Mouse (Mus musculus) heart, adult 2 months (tissue): ENCODE results near the gene Dyrk3. TPM values are rescaled to one million over a fixed set of nuclear protein-coding genes. Genes with fewer than 3 reads are reported as not detected.

Experiments
- DNase-seq, 2 experiments: peaks; one replicate each; pipeline ENCODE4 v3.0.0; 2021
- H3K27ac ChIP-seq: fragments of 200-600 bp; 2 replicates; pipeline ENCODE4 v1.8.1; 2022
- H3K27me3 ChIP-seq: fragments of 200-500 bp; 2 replicates; pipeline ENCODE4 v1.6.1; 2012; ENCODE audit warnings: mild to moderate bottlenecking, low read length, inconsistent platforms, mixed read lengths; ENCODE audit not compliant: control insufficient read depth, insufficient read depth
- H3K36me3 ChIP-seq: fragments of 200-500 bp; 2 replicates; pipeline ENCODE4 v1.6.1; 2012; ENCODE audit warnings: low read length, inconsistent platforms; ENCODE audit not compliant: control insufficient read depth, insufficient read depth
- H3K4me1 ChIP-seq: fragments of 200-500 bp; 2 replicates; pipeline ENCODE4 v1.6.1; 2011; ENCODE audit warnings: low read length; ENCODE audit not compliant: control insufficient read depth, insufficient read depth
- H3K4me3 ChIP-seq: fragments of 200-600 bp; 2 replicates; pipeline ENCODE4 v1.8.1; 2022
- H3K79me2 ChIP-seq: fragments of 200-500 bp; replicated peaks from 2 replicates; pipeline ENCODE4 v1.6.1; 2012; ENCODE audit warnings: mild to moderate bottlenecking, inconsistent platforms, low read length, moderate library complexity, mixed read lengths; ENCODE audit not compliant: control insufficient read depth, insufficient read depth
- H3K9ac ChIP-seq: fragments of 200-500 bp; 2 replicates; pipeline ENCODE4 v1.6.1; 2012; ENCODE audit warnings: low read depth, mild to moderate bottlenecking, control low read depth, inconsistent platforms, low read length, mixed read lengths
- CTCF ChIP-seq: fragments of 200-600 bp; IDR thresholded peaks from 2 replicates; pipeline ENCODE4 v1.8.1; 2022; ENCODE audit warnings: antibody characterized with exemption, mild to moderate bottlenecking, moderate library complexity
- EP300 ChIP-seq: fragments of 200-500 bp; IDR thresholded peaks from 2 replicates; pipeline ENCODE4 v1.6.1; 2011; ENCODE audit warnings: low read depth, low read length, control low read depth; ENCODE audit not compliant: insufficient read depth
- POLR2A ChIP-seq: fragments of 200-500 bp; IDR thresholded peaks from 2 replicates; pipeline ENCODE4 v1.6.1; 2011; ENCODE audit warnings: mild to moderate bottlenecking, low read depth, low read length, control low read depth; ENCODE audit not compliant: insufficient read depth
- WGBS: fragments of 180-500 bp; shearing (Covaris S2); methylation state at CpG from one replicate; pipeline ENCODE4 v1.1.7; 2018; 5-methylcytosine and 5-hydroxymethylcytosine counted together
- intact Hi-C: fragments of 180-260 bp; cut with DNase I; formaldehyde crosslinking; loops from one replicate; pipeline ENCODE4 v1.15.1; 2025
- polyA plus RNA-seq: library from polyadenylated mRNA; depleted of rRNA; stranded (reverse); fragments of >200 nt; gene quantifications from 2 replicates; pipeline ENCODE4 v1.2.3, GENCODE M21; 2012
- total RNA-seq, 2 experiments: library from RNA; stranded (reverse); gene quantifications; 2 replicates each; pipeline ENCODE4 v1.2.3; 2021

The Dyrk3 gene
- total and polyA plus RNA-seq, 3 experiments = 0.16 to 0.70 (median 0.48) TPM

DNA sequence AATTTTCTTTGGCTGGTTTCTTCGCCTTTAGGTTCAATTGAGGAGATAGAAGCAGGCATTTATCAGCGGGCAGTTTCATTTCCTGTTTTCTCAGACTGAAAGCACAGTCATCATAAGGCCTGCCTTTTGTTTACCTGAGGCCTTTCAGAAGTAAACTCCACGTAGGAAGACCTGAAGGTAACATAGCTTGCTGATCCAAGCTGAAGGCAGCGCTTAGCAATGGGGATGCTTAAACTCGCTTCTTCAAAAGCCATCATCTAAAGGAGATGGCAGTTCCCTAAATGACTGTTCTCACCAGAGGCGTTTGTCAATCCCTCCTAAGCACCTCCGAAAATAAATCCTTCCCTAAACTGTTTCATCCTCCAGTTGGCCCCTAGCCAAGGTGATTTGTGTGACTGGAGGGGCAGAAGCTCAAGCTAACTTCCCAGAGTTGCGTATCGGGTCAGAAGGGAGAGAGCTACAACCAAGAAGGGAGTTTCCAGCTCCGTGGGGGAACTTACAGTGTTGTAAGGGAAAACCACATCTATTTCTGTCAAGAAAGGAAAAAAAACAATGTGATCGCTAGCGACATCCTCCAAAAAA is 27.5 kb downstream of the Dyrk3 start:
- 24% methylated on average over 12 of the region's 12 CpGs for WGBS

DNA sequence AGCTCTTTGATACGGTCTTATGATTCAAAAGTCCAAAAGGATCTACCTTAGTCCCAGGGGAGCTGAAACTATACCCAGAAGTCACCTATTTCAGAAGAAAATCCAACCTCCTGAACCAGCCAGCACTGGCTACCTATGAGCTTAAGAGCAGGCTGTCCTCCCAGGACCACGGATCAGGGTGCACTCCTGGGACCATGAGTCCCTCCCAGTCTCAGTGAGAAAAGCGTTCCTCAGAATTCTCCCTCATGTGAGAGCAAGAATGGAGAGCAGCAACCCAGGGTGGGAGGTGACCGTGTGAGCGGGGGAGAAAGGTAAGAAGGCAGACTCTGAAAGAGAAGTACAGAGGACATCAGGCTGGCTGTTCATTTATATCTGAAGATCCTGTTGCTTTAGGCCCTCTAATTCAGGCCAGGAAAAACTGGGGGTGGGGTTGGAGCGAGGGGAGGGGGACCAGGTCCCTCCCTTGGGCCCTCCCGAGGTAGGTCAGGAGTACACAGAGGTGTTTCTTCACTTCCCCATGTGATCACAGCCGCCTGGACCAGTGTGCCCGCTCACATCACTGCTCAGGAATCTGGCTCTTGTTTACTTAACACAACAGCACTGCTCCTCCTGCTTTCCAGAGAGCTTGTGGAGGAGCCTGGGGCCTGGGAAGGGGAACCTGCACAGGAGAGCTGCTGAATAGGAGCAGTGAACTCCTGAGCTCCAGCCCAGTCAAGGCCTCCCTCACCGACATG is 30.4 kb downstream of the Dyrk3 start:
- WGBS = 56% methylated on average over 10 of the region's 10 CpGs
- peaks cover 12% of the 10 kb centered on the region for H3K4me1 ChIP-seq
- TF ChIP-seq CTCF = no peak
- TF ChIP-seq EP300 = no peak
- no peak for TF ChIP-seq POLR2A
- no peaks in the 10 kb centered on the region for H3K27me3 ChIP-seq
- H3K27ac ChIP-seq = peak overlapping the region; percentile 45
- DNase-seq = peak; percentile 37 to 65
- no peaks in the 10 kb centered on the region for H3K79me2 ChIP-seq
- H3K9ac ChIP-seq = no peak overlapping the region
- no peak overlapping the region for H3K4me3 ChIP-seq
- peaks cover 1% of the 10 kb centered on the region; the same call in 1 of the 2 replicates for H3K36me3 ChIP-seq
- intact Hi-C loops = no loop called here

More for the DNA sequence above, 27.5 kb downstream of the Dyrk3 start:
- DNase-seq = peak; percentile 33 to 56
- Histone ChIP-seq H3K9ac (no peak overlapping the region), H3K4me3 (no peak overlapping the region), H3K79me2 (no peaks in the 10 kb centered on the region), H3K36me3 (peaks cover 2% of the 10 kb centered on the region; the same call in 1 of the 2 replicates), H3K27me3 (no peaks in the 10 kb centered on the region), H3K4me1 (peaks cover 5% of the 10 kb centered on the region), H3K27ac (peak overlapping the region; percentile 53)
- TF ChIP-seq POLR2A (no peak), EP300 (no peak), CTCF (no peak)
- intact Hi-C loops = no loop called here

DNA sequence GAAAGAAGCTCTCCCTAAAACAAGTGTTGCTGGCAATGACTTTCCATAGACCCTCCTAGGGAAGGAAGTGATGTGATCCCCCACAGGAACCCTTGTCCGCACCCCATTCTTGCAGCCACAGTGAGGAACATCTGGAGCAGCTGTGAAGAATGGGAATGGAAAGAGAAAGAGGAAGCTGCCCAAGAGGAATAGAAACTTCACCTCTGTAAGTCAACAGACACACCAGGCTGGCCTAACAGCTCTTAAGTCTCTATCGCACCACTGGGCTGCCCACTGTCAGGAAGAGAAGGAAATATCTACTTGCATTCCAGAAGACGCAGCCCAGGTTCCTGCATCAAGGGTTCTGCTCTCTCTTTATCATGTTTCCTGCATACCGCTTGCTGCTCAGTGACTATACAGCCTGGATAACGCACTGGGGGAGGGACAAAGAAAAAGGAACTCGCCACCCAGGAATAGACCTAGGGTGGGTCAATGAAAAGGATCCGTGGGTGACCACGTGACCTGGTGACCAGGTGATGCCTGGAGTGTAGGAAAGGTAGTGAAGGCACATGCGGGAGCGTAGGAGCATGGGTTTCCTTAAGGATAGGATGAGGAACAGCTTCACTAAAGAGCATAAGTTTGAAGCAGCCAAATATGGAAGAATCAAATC is 34.2 kb downstream of the Dyrk3 start:
- intact Hi-C loops = no loop called here
- Histone ChIP-seq H3K4me3 (no peak overlapping the region), H3K79me2 (no peaks in the 10 kb centered on the region), H3K36me3 (no peaks in the 10 kb centered on the region), H3K9ac (no peak overlapping the region), H3K27me3 (no peaks in the 10 kb centered on the region), H3K4me1 (peaks cover 7% of the 10 kb centered on the region), H3K27ac (no peak overlapping the region)
- TF ChIP-seq CTCF (no peak), EP300 (no peak), POLR2A (no peak)
- WGBS = 35% methylated on average over 10 of the region's 10 CpGs
- DNase-seq = peak in 1 of 2 experiments; percentile 39

DNA sequence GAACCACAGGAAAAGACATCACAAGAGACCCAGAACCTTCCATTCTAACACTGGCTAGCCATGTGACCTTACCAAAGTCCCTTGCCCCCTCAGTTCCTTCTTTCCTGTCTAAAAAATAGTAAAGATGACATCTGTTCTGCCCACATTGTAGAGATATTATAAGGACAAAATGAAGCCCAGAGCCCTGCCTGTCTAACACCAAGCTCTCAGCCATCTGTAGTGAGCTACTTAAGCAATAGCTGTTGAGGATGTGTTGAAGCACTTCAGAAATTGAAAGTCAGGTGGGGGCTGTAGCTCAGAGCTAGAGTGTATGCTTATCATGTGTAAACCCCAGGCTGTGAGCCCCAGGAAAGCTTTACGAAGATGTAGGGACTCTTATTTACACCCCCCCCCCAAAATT is 37.3 kb downstream of the Dyrk3 start:
- Histone ChIP-seq H3K4me1 (peaks cover 9% of the 10 kb centered on the region), H3K9ac (no peak overlapping the region), H3K27me3 (no peaks in the 10 kb centered on the region), H3K79me2 (no peaks in the 10 kb centered on the region; the same call in 1 of the 2 replicates), H3K4me3 (no peak overlapping the region), H3K36me3 (peaks cover under 1% of the 10 kb centered on the region; the same call in 1 of the 2 replicates), H3K27ac (no peak overlapping the region)
- no peak for TF ChIP-seq EP300
- TF ChIP-seq CTCF = no peak
- TF ChIP-seq POLR2A = no peak
- intact Hi-C loops = no loop called here
- DNase-seq = no peak
- 69% methylated on average over 1 of the region's 1 CpGs for WGBS

DNA sequence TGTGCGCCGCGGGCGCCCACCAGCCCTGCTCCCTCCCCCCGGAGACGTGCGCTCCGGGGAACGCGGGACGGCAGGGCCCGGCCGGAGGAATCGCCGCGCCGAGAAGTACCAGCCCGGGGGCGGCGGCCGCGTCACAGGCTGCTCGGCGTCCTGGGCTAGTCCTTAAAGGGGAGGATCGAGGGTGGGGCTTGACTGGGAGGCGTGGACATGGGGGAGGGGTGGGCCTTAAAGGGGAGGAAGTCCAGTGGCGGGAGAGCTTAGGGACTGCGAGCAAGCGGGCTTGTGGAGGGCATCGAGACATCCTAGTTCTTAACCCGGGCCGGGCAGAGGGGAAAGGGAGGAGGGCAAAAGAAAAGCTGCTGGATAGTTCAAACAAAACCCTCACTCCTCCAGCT is 40.4 kb downstream of the Dyrk3 start, which contains the start of gene Mapkapk2:
Mapkapk2 (minus strand) TSS at position 127 of the 395 bp plus-strand sequence.
- peak; percentile 92 to 93 for DNase-seq
- Histone ChIP-seq H3K4me1 (peaks cover 11% of the 10 kb centered on the region), H3K36me3 (peaks cover 11% of the 10 kb centered on the region), H3K27me3 (no peaks in the 10 kb centered on the region), H3K9ac (peak within 1 kb of the TSS; percentile 85), H3K4me3 (peak within 1 kb of the TSS; percentile 97), H3K27ac (peak within 1 kb of the TSS; percentile 91), H3K79me2 (peaks cover 5% of the 10 kb centered on the region)
- intact Hi-C loops = loop anchor here (2.0 to 10.0 kb wide), 2 partner anchors 37 to 383 kb away; partner anchors contain the start of genes Gm29427 and Yod1
- under 1% methylated on average over 32 of the region's 32 CpGs for WGBS
- TF ChIP-seq POLR2A (peak; percentile 95), CTCF (no peak), EP300 (no peak)
